Mouse (Mus musculus) A20 (cell line): ENCODE data around the gene Ssr1.

Experiments
- DNase-seq: peaks from one replicate; pipeline ENCODE4 v3.0.0-alpha.2; 2011; ENCODE audit warnings: low read depth, low spot score

Gene Ssr1

DNA sequence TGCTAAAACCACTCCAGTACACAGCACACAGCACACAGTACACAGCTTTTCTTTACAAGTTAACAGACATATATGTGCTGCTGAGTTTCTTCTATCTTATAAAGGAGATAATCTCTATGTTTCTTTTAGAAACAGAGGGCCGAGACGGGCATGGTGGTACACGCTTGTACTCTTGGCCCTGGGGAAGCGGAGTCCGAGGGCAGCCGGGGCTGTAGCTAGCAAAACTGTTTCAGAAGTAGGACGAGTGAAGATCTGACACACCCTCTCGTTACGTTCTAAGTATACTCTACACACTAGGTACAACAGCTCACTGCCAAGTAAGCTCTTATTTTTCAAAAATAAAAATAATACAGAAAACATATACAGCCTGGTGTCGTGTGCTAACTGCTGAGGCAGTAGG, 13.7 kb downstream of the Ssr1 start:
- no peak for DNase-seq

DNA sequence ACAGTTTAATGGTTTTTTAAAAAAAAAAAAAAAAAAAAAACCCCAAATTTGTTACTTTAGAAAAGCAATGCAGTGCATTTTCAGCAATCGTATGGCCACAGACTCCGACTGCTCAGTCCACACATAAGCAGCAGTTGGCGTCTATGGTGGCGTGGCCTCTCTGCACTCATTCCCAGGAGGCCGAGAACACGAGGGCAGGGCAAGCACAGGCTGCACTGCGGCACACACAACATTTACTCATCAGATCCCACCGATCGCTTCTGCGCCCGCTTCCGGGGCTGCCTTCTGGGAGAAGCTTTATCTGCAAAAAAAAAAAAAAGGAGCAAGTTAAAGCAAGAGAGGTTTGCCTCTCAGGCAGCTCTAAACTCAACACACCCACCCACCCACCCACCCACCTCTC, 14.5 kb downstream of the Ssr1 start:
- DNase-seq = no peak

DNA sequence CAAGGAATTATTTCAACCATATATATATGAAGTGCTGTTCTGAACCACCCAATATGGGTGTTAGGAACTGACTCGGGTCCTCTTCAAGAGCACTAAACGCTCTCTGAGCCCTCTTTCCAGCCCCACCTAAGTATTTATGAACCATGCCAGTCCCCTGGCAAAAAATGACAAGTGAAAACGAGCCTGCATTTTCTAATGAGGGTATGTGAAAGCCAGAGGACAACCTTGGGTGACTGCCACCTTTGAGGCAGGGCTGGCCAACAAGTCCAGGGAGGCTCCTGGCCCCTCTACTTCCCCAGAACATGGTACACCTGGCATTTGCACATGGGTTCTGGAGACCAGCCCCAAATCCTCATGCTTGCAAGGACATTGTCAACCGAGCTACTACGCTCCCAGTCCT, 19.3 kb downstream of the Ssr1 start:
- no peak for DNase-seq

GRCm38 (mm10) chr13:37974036-37974435, 20.0 kb downstream of the Ssr1 start:
- no peak for DNase-seq

GRCm38 (mm10) chr13:37970887-37971530, 23.0 kb downstream of the Ssr1 start:
- DNase-seq = peak; percentile 34

- no peak for DNase-seq
Observed at GRCm38 (mm10) chr13:37969988-37970387, 24.0 kb downstream of the Ssr1 start.

DNA sequence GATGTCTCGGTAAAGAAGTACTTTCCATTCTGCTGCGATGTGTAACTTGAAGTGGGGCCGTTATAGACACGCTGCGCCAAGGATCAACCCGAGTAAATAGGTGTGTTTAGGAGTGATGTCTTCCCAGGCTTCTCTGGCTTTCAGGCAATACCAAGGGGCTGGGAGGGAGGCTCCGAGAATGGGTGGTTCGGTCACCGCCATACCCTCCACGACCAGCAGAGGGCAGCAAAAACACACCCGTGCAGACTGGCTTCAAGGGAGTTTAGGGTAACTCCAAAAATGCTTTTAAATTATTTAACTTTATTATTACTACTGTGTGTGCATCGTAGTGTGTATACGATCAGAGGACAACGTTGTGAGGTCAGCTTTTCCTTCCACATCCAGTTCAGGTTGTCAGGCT, 24.7 kb downstream of the Ssr1 start:
- peak; percentile 77 for DNase-seq

GRCm38 (mm10) chr13:37967565-37967964, 26.5 kb downstream of the Ssr1 start:
- DNase-seq = no peak

- DNase-seq = no peak
Observed at GRCm38 (mm10) chr13:37967052-37967437, 27.0 kb downstream of the Ssr1 start.

DNA sequence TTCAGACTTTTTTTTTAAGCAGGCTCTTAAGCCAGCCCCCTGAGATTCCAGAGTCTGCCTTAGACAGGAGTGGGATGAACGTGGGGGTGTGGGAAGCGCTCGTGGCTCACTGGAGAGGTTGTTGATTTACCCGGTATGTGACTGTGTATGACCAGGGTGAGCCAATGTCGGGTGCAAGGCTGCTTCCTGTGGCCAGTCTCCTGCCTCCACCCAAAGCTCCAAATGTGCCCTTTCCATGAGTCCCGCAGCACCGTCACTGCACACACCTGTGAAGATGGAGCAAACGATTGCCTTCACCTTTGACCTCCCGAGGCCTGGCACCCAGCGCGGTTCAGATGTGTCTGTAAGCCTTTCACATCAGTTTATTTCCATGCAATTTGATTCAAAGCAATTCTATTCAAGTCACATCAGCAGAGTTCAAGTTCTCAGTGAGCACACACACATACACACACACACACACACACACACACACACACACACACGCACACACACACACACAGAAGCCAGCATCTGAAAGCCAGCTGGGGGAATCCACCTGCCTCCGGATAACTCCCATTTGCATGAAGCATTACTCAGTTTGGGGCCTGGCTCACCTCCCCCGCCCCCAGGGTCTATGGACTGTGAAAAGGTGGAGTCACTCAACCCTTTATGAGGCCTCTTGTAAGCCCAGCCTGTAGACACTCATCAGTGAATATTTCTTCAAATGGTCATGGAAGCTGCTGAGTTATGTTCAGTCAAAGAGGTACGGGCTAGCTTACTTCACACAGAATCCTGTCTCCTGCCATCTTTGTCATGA, 27.6 kb downstream of the Ssr1 start:
- peak; percentile 92 for DNase-seq

- DNase-seq = peak; percentile 94
Observed at GRCm38 (mm10) chr13:37965126-37965914, 28.7 kb downstream of the Ssr1 start.

- DNase-seq = peak; percentile 79
Observed at GRCm38 (mm10) chr13:37964128-37965087, 29.6 kb downstream of the Ssr1 start.

DNA sequence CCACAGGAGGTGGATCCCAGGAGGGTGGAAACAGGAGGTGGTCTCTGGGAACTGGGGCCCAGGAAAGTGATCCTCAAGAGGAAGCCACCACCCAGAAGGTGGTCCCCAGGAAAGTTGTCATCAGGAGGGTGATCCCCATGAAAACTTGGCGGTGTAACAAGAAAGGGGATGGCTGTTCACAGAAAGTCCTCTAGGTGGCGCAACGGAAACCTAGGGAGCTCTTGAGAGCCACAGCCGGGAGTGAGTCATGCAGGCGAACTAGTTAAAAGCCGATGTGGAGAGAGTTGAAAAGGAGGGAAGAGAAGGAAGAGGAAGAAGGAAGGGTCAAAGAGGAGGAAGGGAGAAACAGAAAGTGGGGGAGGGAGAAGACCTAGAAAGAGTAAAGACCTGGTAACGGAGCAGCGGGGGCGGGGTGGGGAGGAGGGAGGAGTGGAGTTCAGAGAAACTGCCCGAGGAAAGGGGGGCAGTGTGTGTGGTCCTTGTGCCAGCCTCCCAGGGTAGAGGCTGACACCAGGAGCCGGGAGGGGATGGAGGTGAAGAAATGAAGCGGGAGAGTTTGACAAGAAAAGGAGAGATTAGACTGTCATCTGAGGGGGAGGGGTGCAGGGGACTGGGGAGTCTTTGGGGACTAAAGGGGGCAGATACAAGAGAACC, 30.5 kb downstream of the Ssr1 start:
- DNase-seq = peak; percentile 88

DNA sequence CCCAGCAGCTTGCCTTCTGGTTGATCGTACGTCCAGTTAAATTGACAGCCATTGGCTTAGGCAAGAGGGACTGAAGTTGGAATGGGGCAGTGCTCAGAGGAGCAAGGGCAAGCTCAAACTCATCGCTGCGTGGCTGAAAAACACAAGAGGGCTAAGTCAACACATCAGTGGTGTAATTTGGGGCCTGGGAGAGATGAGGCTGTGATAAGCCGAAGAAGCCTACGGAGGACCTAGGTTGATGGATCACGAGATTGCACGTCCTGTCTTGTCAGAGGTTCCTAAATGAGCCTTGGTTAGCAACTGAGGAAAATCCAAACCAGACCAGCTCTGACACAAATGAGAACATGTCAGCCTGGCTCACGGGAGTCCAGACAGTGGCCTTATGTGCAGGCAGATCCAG, 31.5 kb downstream of the Ssr1 start:
- no peak for DNase-seq

DNA sequence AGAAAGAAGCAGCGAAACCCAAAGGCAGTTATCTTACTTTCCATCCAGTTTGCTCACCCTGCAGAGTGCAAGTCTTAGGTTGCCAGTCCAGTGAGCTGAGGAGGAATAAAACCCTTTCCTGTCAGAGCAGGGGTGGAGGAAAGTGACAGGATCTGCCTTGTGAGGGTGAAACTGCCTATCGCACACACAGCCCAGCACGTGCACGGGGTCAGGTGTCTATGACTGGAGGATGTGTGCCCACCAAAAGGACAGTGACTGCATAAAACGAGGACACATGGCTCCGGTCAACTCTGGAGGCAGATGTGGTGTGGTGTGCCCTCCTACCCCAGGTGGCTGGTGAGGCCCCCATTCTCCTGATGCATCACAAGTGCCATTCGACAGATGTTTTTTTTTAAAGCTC, 34.1 kb downstream of the Ssr1 start:
- DNase-seq = peak; percentile 64

DNA sequence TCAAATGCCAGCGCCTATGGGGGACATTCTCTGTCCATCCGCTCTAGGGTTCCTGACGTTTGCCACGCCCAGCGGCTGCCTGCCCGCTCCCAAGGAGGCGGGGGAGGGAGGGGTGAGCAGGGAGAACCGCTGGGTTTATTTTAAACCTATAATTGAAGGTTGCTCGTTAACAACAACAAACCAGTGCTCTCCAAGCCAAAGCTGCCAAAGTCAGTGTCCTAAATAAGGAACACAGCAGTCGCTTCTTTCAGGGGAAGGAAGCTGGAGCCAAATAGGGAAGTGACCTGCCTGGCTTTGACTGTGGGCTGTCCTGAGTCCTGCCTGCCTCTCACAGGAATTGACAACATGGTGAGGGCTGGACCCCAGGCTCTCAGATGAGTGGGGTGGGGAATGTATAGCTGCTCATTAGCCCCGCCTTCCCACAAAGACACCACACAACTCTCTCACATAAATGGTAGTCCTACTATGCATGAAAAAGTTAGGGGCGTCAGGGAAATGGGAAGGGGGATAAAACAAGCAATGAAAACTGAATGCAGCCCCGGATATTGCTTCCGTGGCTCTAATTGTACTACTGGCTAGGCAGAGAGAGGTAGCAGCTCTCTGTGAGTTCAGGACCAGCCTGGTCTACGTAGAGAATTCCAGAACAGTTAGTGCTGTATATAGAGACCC, 34.6 kb downstream of the Ssr1 start:
- peak; percentile 45 for DNase-seq

DNA sequence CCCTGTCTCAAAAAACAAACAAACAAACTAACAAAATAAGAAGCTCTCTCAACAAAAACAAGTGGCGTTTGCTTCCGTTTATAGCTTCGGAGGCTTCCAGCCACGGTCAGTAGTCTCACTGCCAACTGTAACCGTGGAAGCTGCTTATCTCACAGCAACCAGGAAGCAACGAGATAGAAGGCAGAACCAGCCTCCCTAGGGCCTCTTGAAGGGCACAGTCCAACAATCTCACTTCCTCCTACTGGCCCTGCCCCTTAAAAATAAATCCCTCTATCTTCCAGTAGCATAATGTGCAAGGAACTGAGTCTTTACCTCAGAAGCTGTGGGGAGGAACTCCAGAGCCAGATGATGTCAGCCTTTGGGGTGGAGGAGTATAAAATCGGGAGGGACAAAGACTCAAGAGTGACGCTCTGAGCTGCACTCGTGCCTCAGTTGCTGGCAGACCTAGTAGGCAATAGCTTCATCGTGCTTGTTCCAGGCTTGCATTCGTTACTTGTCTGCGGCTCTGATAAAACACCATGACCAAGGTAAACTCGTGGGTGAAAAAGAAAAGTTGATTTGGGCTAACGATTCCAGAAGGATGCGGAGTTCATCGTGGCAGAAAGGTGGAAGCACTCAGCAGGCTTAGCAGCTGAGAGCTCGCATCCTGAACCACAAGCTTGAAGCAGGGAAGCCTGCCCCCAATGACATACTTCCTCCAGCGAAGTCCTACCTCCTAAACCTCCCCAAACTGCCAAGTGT, 35.3 kb downstream of the Ssr1 start:
- peak; percentile 82 for DNase-seq

GRCm38 (mm10) chr13:37954318-37954717, 39.7 kb downstream of the Ssr1 start:
- DNase-seq = no peak

- no peak for DNase-seq
Observed at GRCm38 (mm10) chr13:37952981-37953380, 41.0 kb downstream of the Ssr1 start.

DNA sequence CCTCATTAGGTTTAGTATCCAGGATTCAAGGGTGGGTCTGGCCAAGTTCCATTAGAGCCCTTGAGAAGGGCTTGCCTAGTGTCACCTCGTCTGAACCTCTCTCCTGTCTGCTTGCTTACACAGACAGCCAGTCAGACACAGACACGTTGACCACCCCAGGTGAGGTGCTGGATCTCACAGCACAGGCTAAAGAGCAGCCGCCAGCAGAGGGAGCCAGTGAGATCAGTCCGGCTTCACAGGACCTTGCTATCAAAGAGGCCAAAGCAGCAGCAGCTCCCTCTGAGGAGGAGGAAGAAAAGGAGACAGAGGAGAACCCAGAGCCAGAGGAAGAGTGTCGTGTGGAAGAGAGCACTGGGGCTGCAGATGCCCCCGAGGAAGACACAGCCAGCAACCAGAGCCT, 47.3 kb downstream of the Ssr1 start:
- DNase-seq = peak; percentile 78
